Mouse (Mus musculus) hindbrain, postnatal 0 days (tissue): ENCODE measurements around the gene Otp. TPM values are rescaled to one million over a fixed set of nuclear protein-coding genes. Genes with fewer than 3 reads are reported as not detected.
A peak's percentile ranks its signal among the peaks of the same experiment; 100 is the strongest.

Experiments
- ATAC-seq: fragments of 200-750 bp; cut with Nextera tagmentation; 2 replicates; pipeline ENCODE4 v1.8.0; 2017; ENCODE audit warnings: mild to moderate bottlenecking, moderate TSS enrichment, moderate library complexity
- DNase-seq: peaks from one replicate; pipeline ENCODE4 v3.0.0-alpha.2; 2015; ENCODE audit warnings: low spot score
- H3K27ac ChIP-seq: fragments of 300-500 bp; sonication (generic); 2 replicates; pipeline ENCODE4 v1.5.1; 2014; ENCODE audit warnings: mild to moderate bottlenecking
- H3K27me3 ChIP-seq: fragments of 300-500 bp; sonication (generic); 2 replicates; pipeline ENCODE4 v1.6.1; 2014; ENCODE audit warnings: low read length, mixed read lengths; ENCODE audit not compliant: insufficient read depth
- H3K36me3 ChIP-seq: fragments of 300-500 bp; sonication (generic); 2 replicates; pipeline ENCODE4 v1.6.1; 2014; ENCODE audit warnings: low read length, mixed read lengths; ENCODE audit not compliant: insufficient read depth
- H3K4me1 ChIP-seq: fragments of 300-500 bp; sonication (generic); 2 replicates; pipeline ENCODE4 v1.6.1; 2014; ENCODE audit warnings: antibody characterized with exemption, low read length, mixed read lengths; ENCODE audit not compliant: insufficient read depth
- H3K4me2 ChIP-seq: fragments of 300-500 bp; sonication (generic); 2 replicates; pipeline ENCODE4 v1.6.1; 2014; ENCODE audit warnings: low read depth, mild to moderate bottlenecking, low read length, moderate library complexity, mixed read lengths
- H3K4me3 ChIP-seq: fragments of 300-500 bp; sonication (generic); 2 replicates; pipeline ENCODE4 v1.5.1; 2014; ENCODE audit warnings: low read length
- H3K9ac ChIP-seq: fragments of 300-500 bp; sonication (generic); replicated peaks from 2 replicates; pipeline ENCODE4 v1.6.1; 2014; ENCODE audit warnings: mild to moderate bottlenecking, low read length, moderate library complexity, mixed read lengths
- H3K9me3 ChIP-seq: fragments of 300-500 bp; sonication (generic); 2 replicates; pipeline ENCODE4 v1.6.1; 2016; ENCODE audit warnings: low read length, mixed read lengths
- CTCF ChIP-seq: IDR thresholded peaks from 2 replicates; pipeline ENCODE4 v1.5.1; 2016; ENCODE audit warnings: antibody characterized with exemption, control low read depth, low read depth
- WGBS: fragments of 180-500 bp; shearing (Covaris S2); extraction: QIAGEN DNeasy Blood & Tissue Kit; methylation state at CpG from one replicate; pipeline ENCODE4 v1.1.7; 2014; 5-methylcytosine and 5-hydroxymethylcytosine counted together
- polyA plus RNA-seq: library from polyadenylated mRNA; unstranded; fragments of >200 nt; fragmentation: Nextera tagmentation; extraction: Ambion mirVana; gene quantifications from 2 replicates; pipeline ENCODE4 v1.2.1, GENCODE M21; 2015
- total RNA-seq: library from RNA; depleted of rRNA; stranded (reverse); fragments of >200 nt; gene quantifications from 2 replicates; pipeline ENCODE4 v1.2.3, GENCODE M21; 2014

Otp gene
- total and polyA plus RNA-seq, 2 experiments from 2014 or later: 4.3 to 4.9 TPM

DNA sequence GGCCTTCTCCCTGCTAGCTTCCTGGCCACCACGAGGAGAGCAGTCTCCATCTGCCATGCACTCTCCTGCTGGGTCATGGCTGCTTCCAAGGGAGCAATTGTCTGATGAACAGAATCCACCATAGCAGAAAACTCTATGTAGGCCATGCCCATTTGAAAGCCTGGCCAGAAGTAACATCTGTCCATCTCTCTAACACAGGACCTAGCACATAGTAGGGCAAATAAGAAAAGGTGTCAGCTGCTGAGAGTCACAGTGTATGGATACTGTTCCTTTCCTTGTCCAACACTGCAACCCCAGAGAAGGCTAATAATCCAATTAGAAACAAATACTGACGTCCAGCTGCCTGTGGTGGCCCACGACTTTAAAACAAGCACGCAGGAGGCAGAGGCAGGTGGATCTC, 7.6 kb upstream of the Otp start:
- Histone ChIP-seq H3K4me3 (no peak overlapping the region), H3K9ac (no peak overlapping the region), H3K27me3 (peaks cover 70% of the 10 kb centered on the region), H3K4me1 (no peaks in the 10 kb centered on the region), H3K36me3 (no peaks in the 10 kb centered on the region), H3K9me3 (no peaks in the 10 kb centered on the region), H3K27ac (no peak overlapping the region), H3K4me2 (no peak overlapping the region)
- no peak for ATAC-seq
- TF ChIP-seq CTCF: no peak
- no peak for DNase-seq
- WGBS: 59% methylated on average over 4 of the region's 4 CpGs

DNA sequence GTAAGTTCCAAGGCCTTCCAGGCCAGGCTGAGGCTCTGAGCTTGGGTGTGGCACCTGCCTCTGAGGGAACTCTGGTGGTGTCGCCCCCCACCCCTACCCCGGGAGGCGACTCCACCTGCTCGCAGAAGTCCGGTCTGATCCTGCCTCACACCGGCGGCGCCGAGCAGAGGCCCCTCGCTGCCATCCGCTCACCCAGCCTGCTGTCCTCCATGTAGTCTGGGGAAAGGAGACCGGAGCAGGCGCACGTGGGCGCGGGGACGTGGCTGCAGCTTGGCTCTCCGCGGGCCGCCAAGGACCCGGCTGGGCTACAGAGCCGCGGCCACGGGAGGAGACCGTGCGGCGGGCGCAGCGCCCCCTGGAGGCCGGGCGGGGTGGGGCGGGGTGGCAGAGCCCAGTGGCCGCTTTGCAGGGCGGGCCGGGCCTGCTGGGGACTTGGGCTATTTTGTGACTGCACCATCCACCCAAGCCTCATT, 6.9 kb upstream of the Otp start:
- H3K4me1 ChIP-seq: no peaks in the 10 kb centered on the region
- peak; percentile 69 for DNase-seq
- peak; percentile 85 for ATAC-seq
- no peaks in the 10 kb centered on the region for H3K9me3 ChIP-seq
- H3K36me3 ChIP-seq: no peaks in the 10 kb centered on the region
- peak overlapping the region; percentile 53 for H3K4me2 ChIP-seq
- peak overlapping the region; percentile 21 for H3K4me3 ChIP-seq
- no peak overlapping the region for H3K27ac ChIP-seq
- H3K27me3 ChIP-seq: peaks cover 71% of the 10 kb centered on the region
- 2% methylated on average over 29 of the region's 35 CpGs for WGBS
- TF ChIP-seq CTCF: peak; percentile 18; the same call in 1 of the 2 replicates
- no peak overlapping the region for H3K9ac ChIP-seq

DNA sequence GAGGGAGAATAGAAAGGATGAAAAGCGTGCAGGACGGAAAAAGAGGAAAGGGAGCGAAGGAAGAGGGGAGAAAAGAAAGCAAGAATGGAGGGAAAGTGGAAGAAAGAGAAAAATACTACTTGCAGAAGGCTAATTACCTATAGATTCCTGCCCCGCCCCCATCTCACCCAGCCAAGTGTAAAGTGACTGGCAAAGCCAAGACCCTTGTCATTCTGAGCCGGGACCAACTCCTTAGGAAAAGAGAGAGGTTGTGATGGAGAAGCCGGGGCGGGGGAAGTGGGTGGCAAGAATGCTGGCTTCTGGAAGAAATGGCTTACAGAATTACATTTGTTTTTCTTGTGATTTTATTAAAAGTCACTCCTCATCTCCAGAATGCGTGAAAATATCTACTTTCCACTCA, 5.9 kb upstream of the Otp start:
- Histone ChIP-seq H3K27ac (no peak overlapping the region), H3K4me2 (peak overlapping the region; percentile 53; the same call in 1 of the 2 replicates), H3K36me3 (no peaks in the 10 kb centered on the region), H3K9me3 (no peaks in the 10 kb centered on the region), H3K4me1 (no peaks in the 10 kb centered on the region), H3K27me3 (peaks cover 73% of the 10 kb centered on the region), H3K4me3 (no peak overlapping the region), H3K9ac (no peak overlapping the region)
- no peak for TF ChIP-seq CTCF
- 3% methylated on average over 8 of the region's 8 CpGs for whole genome bisulfite sequencing
- ATAC-seq (no peak), DNase-seq (no peak)

DNA sequence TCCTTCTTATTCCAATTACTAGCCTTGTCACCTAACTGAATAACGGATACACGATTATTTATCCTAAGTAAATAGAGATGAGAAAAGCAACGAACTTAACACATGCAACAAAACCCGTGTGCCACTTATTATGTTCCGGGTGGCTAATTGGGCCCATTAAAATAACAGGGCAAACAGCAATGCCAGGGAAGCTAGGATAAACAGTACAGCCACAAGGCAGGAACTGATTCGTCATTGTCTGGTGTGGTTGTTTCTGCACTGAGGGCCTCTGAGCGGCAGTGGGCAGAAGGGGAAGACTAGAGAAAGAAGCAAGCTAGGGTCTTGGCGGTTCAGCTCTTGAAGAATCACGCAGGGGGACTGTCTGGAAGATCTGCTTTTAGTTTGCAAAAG, 5.3 kb upstream of the Otp start:
- peaks cover 78% of the 10 kb centered on the region for H3K27me3 ChIP-seq
- DNase-seq (no peak), ATAC-seq (no peak)
- no peaks in the 10 kb centered on the region for H3K9me3 ChIP-seq
- no peak overlapping the region for H3K27ac ChIP-seq
- H3K4me3 ChIP-seq: no peak overlapping the region
- TF ChIP-seq CTCF: no peak
- no peak overlapping the region for H3K9ac ChIP-seq
- no peaks in the 10 kb centered on the region for H3K4me1 ChIP-seq
- H3K4me2 ChIP-seq: no peak overlapping the region
- 5% methylated on average over 9 of the region's 9 CpGs for WGBS
- H3K36me3 ChIP-seq: no peaks in the 10 kb centered on the region

DNA sequence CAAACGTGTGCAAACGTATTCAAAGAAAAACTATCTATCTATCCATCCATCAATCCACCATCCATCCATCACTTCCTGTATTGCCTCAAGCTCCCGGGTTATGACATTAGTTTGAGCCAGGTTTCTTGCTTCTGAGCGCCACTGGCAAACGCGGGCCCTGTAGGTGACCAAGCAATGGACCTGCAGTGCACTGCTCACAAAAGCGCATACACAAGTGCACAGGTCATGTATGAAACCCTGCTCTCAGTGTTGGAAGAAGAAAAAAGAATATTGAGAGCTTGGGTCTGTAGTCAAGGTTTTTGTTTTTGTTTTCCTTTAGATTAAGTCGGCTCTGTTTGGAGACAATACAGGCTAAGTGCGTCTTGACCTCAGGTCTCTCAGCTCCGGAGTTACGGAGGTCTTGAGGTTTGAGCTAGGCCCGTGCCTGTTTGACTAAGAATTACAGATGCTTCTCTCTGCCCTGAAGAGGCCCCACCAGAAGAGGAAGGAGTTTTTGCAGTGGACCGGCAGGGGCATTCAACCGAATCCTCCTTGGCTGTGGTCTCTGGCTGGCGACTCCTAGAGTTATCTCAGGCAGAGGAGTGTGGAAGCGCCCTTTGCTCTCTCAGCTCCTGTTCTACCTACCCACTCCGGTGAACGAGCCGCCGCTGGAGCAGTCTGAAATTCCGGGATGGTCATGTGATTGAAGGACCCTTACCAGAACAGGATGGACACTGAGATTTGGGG, 4.8 kb upstream of the Otp start:
- 1% methylated on average over 21 of the region's 21 CpGs for WGBS
- H3K4me2 ChIP-seq: no peak overlapping the region
- ATAC-seq: no peak
- no peak for TF ChIP-seq CTCF
- no peak for DNase-seq
- H3K27ac ChIP-seq: no peak overlapping the region
- H3K27me3 ChIP-seq: peaks cover 80% of the 10 kb centered on the region
- no peaks in the 10 kb centered on the region for H3K36me3 ChIP-seq
- no peaks in the 10 kb centered on the region for H3K9me3 ChIP-seq
- no peaks in the 10 kb centered on the region for H3K4me1 ChIP-seq
- no peak overlapping the region for H3K9ac ChIP-seq
- H3K4me3 ChIP-seq: no peak overlapping the region

DNA sequence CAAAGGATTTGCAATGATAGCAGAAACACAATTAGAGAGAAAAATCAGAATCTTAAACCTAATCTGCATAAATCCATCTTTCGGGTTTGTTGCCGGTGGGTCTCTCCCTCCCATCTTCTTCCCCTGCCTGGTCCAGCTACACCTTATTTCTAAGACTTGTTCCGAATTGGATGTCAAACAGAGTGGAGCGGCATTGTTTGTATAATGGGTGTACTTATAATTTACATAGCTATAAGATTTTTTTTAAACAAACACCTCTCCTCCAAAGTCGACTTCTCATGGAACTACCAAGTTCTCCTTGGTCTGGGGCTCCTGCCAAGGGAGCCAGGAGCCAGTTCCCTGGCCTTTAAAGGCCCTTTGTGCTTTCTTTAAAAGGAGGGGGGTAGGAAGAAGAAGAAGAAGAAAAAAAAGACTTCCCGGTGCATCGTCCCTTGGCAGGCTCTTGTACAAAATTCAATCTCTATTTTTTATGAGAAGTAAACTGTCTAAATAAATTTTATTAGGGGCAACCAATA, 3.5 kb upstream of the Otp start:
- H3K4me1 ChIP-seq: no peaks in the 10 kb centered on the region
- no peaks in the 10 kb centered on the region for H3K36me3 ChIP-seq
- H3K9ac ChIP-seq: no peak overlapping the region
- no peak for TF ChIP-seq CTCF
- no peak for DNase-seq
- H3K27me3 ChIP-seq: peaks cover 79% of the 10 kb centered on the region
- WGBS: 3% methylated on average over 7 of the region's 7 CpGs
- no peak for ATAC-seq
- no peak overlapping the region for H3K4me3 ChIP-seq
- H3K27ac ChIP-seq: no peak overlapping the region
- no peaks in the 10 kb centered on the region for H3K9me3 ChIP-seq
- H3K4me2 ChIP-seq: no peak overlapping the region

DNA sequence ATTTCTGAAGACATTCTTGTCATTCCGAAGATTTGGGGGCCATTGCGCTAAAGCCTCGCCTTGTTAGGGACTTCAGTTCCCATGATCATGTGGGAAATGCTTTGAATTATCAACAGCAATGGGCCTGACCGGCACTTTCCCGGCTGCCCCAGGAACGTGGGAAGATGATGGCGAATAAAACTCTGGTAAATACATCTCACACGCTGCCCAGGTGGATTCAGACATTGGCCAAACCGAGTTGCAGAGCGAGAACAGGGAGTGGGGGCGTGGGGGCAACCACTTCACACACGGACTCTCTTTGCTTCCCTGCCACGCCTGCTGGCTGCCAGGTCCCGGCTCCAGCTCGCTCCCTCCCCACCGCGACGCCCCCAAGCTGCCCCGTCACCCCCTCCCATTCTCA, 3.0 kb upstream of the Otp start:
- Histone ChIP-seq H3K9me3 (no peaks in the 10 kb centered on the region), H3K27ac (no peak overlapping the region), H3K36me3 (no peaks in the 10 kb centered on the region), H3K4me3 (no peak overlapping the region), H3K4me1 (no peaks in the 10 kb centered on the region), H3K9ac (no peak overlapping the region), H3K4me2 (no peak overlapping the region), H3K27me3 (peaks cover 79% of the 10 kb centered on the region)
- TF ChIP-seq CTCF: no peak
- ATAC-seq (no peak), DNase-seq (no peak)
- under 1% methylated on average over 19 of the region's 19 CpGs for WGBS
